Mouse (Mus musculus) heart, embryonic 12.5 days (tissue): ENCODE results near the gene Ppp1r16b. TPM values are rescaled to one million over a fixed set of nuclear protein-coding genes. Genes with fewer than 3 reads are reported as not detected.

Source experiments
- ATAC-seq: fragments of 200-750 bp; cut with Nextera tagmentation; 2 replicates; pipeline ENCODE4 v1.8.0; 2017; ENCODE audit warnings: moderate TSS enrichment, moderate library complexity; ENCODE audit not compliant: insufficient number of reproducible peaks, low FRiP score
- H3K27ac ChIP-seq: fragments of 300-500 bp; sonication (generic); 2 replicates; pipeline ENCODE4 v1.5.1; 2016; ENCODE audit warnings: mild to moderate bottlenecking, moderate library complexity; ENCODE audit not compliant: poor library complexity, severe bottlenecking
- H3K27me3 ChIP-seq: fragments of 300-500 bp; sonication (generic); replicated peaks from 2 replicates; pipeline ENCODE4 v1.6.1; 2016; ENCODE audit warnings: mild to moderate bottlenecking, moderate library complexity
- H3K36me3 ChIP-seq: fragments of 300-500 bp; sonication (generic); 2 replicates; pipeline ENCODE4 v1.6.1; 2016; ENCODE audit warnings: mild to moderate bottlenecking, moderate library complexity
- H3K4me1 ChIP-seq: fragments of 300-500 bp; sonication (generic); replicated peaks from 2 replicates; pipeline ENCODE4 v1.6.1; 2016; ENCODE audit warnings: mild to moderate bottlenecking
- H3K4me2 ChIP-seq: fragments of 300-500 bp; sonication (generic); 2 replicates; pipeline ENCODE4 v1.6.1; 2016; ENCODE audit warnings: mild to moderate bottlenecking, moderate library complexity
- H3K4me3 ChIP-seq: fragments of 300-500 bp; sonication (generic); 2 replicates; pipeline ENCODE4 v1.5.1; 2016; ENCODE audit warnings: mild to moderate bottlenecking
- H3K9ac ChIP-seq: fragments of 300-500 bp; sonication (generic); 2 replicates; pipeline ENCODE4 v1.6.1; 2016; ENCODE audit warnings: mild to moderate bottlenecking, moderate library complexity
- H3K9me3 ChIP-seq: fragments of 300-500 bp; sonication (generic); replicated peaks from 2 replicates; pipeline ENCODE4 v1.6.1; 2016; ENCODE audit warnings: mild to moderate bottlenecking, moderate library complexity
- WGBS: fragments of 180-500 bp; shearing (Covaris S2); methylation state at CpG from one replicate; pipeline ENCODE4 v1.1.7; 2016; 5-methylcytosine and 5-hydroxymethylcytosine counted together
- polyA plus RNA-seq: library from polyadenylated mRNA; unstranded; fragments of >200 nt; fragmentation: Nextera tagmentation; extraction: Ambion mirVana; gene quantifications from 2 replicates; pipeline ENCODE4 v1.2.1, GENCODE M21; 2016

The Ppp1r16b gene
- polyA plus RNA-seq, 1 experiment from 2014 or later = 4.0 TPM

GRCm38 (mm10) chr2:158643791-158644190, 21.4 kb upstream of the Ppp1r16b start:
- 87% methylated on average over 3 of the region's 3 CpGs for whole genome bisulfite sequencing

DNA sequence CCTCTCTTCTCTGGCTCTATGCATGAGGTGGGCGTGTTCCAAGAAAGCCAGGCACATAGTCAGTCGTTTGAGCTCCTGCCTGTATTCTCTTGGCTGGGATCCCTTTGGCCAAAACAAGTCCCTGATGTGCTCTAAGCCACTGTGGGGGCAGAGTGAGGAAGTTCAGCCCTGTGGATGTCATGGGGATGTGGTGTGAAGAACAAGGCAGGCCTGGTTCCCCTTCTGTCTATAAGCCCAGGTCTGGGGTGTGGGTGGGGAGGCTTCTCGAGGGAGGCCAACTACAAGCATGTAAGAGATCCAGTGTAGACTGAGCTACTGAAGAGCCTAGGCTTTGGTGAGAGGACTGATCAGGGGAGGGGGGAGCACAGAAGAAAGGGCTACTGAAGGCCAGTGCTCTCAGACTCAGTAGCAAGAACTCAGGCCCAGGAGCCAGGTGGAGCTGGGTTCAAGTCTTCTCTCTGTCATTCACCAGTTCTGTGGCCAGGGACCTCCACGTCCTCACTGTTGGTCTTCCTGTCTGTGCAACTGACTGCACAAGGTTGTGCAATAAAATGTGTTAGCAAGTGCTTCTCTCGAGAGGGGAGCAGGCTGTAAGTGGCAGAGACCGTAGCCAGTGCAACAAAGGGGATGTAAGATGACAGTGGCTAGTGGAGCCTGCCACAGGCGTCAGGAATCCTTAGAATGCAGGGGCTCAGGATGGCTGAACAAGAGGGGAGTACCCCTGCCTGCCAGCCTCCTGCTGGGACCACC, 13.9 kb upstream of the Ppp1r16b start:
- WGBS = 52% methylated on average over 7 of the region's 7 CpGs
- no peaks in the 10 kb centered on the region for H3K27me3 ChIP-seq
- no peak overlapping the region for H3K4me3 ChIP-seq
- no peaks in the 10 kb centered on the region for H3K36me3 ChIP-seq
- H3K9me3 ChIP-seq = no peaks in the 10 kb centered on the region
- H3K4me2 ChIP-seq = no peak overlapping the region
- peaks cover 12% of the 10 kb centered on the region for H3K4me1 ChIP-seq
- no peak overlapping the region for H3K9ac ChIP-seq
- no peak for ATAC-seq
- no peak overlapping the region for H3K27ac ChIP-seq

More at GRCm38 (mm10) chr2:158643791-158644190, 21.4 kb upstream of the Ppp1r16b start:
- Histone ChIP-seq H3K36me3 (peaks cover 23% of the 10 kb centered on the region), H3K4me3 (no peak overlapping the region), H3K27ac (no peak overlapping the region), H3K4me2 (no peak overlapping the region), H3K27me3 (no peaks in the 10 kb centered on the region), H3K9ac (no peak overlapping the region), H3K4me1 (no peaks in the 10 kb centered on the region), H3K9me3 (peaks cover 3% of the 10 kb centered on the region; the same call in 1 of the 2 replicates)
- ATAC-seq = no peak

DNA sequence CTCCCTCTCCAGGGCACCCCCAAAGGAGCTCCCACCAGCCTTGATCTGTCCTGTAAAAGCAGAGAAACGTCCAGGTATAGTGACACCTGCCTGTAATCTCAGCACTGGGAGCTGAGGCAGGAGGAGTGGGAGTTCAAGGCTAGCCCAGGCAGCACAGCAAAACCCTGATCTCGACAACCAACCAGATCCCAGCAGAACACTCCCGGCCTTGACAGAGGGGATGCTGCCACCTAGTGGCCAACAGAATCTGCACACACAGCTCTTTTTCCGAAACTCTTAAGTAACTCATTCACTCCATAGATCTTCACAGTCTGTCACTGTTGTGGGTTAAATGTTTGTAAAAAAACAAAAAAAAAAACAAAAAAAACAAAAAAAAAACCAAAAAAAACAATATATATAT, 12.2 kb upstream of the Ppp1r16b start:
- H3K9me3 ChIP-seq = no peaks in the 10 kb centered on the region; the same call in 1 of the 2 replicates
- no peak overlapping the region for H3K27ac ChIP-seq
- H3K9ac ChIP-seq = no peak overlapping the region
- 8% methylated on average over 4 of the region's 4 CpGs for WGBS
- H3K27me3 ChIP-seq = no peaks in the 10 kb centered on the region
- 0 out of 2 replicates have a peak, but pooled peaks have one; percentile 17 for ATAC-seq
- peaks cover 12% of the 10 kb centered on the region for H3K4me1 ChIP-seq
- no peaks in the 10 kb centered on the region for H3K36me3 ChIP-seq
- no peak overlapping the region for H3K4me2 ChIP-seq
- no peak overlapping the region for H3K4me3 ChIP-seq

DNA sequence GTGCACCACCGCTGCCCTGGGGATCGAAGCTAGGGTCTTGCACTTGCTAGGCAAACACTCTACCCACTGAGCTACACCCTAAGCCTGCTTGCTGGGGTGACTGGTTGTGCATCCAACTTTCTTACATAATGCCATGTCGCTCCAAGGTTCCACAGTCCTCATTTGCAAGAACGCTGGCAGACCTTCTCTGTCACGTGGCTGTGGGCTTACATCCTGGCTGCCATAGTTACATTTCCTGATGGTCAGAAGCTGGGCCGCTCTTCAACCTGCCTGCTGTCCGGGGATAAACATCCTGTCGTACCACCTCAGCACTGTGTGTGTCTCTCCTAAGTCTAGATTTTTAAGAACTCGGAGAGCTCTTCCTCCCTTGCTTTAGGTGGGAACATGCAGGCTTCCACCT, 10.5 kb upstream of the Ppp1r16b start:
- no peaks in the 10 kb centered on the region for H3K27me3 ChIP-seq
- no peak for ATAC-seq
- 67% methylated on average over 9 of the region's 9 CpGs for WGBS
- H3K4me1 ChIP-seq = peaks cover 18% of the 10 kb centered on the region
- no peak overlapping the region for H3K9ac ChIP-seq
- H3K4me2 ChIP-seq = no peak overlapping the region
- H3K4me3 ChIP-seq = no peak overlapping the region
- no peak overlapping the region for H3K27ac ChIP-seq
- H3K9me3 ChIP-seq = no peaks in the 10 kb centered on the region; the same call in 1 of the 2 replicates
- H3K36me3 ChIP-seq = no peaks in the 10 kb centered on the region

- no peak overlapping the region for H3K9ac ChIP-seq
- no peak overlapping the region for H3K4me2 ChIP-seq
- H3K27ac ChIP-seq = no peak overlapping the region
- no peaks in the 10 kb centered on the region for H3K27me3 ChIP-seq
- ATAC-seq = no peak
- no peaks in the 10 kb centered on the region for H3K36me3 ChIP-seq
- WGBS = 72% methylated on average over 4 of the region's 4 CpGs
- peaks cover 18% of the 10 kb centered on the region for H3K4me1 ChIP-seq
- H3K9me3 ChIP-seq = no peaks in the 10 kb centered on the region; the same call in 1 of the 2 replicates
- no peak overlapping the region for H3K4me3 ChIP-seq
Observed at GRCm38 (mm10) chr2:158655806-158656205, 9.4 kb upstream of the Ppp1r16b start.

- Histone ChIP-seq H3K9ac (no peak overlapping the region), H3K27me3 (no peaks in the 10 kb centered on the region), H3K4me1 (peaks cover 6% of the 10 kb centered on the region), H3K27ac (no peak overlapping the region), H3K4me2 (no peak overlapping the region), H3K36me3 (no peaks in the 10 kb centered on the region), H3K4me3 (no peak overlapping the region), H3K9me3 (no peaks in the 10 kb centered on the region; the same call in 1 of the 2 replicates)
- ATAC-seq = peak; percentile 65
- 39% methylated on average over 6 of the region's 6 CpGs for WGBS
Observed at GRCm38 (mm10) chr2:158658822-158659221, 6.4 kb upstream of the Ppp1r16b start.

DNA sequence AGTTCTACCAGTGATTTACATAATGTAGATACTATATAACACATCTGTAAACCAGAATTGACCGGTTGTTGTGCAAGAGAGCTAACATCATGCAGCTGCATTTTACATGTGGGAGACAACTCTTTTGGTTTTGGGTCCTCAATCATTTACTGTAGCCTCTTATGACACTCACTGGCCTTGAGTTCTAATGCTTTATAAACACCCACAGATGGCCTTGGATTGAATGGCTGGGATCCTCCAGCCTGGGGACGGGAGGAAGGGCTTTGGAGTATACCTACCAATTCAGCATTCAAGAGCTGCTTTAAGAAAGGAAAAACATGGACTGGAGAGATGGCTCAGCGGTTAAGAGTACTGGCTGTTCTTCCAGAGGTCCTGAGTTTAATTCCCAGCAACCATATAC, 5.9 kb upstream of the Ppp1r16b start:
- WGBS = 78% methylated on average over 3 of the region's 3 CpGs
- Histone ChIP-seq H3K9ac (no peak overlapping the region), H3K27ac (no peak overlapping the region), H3K4me3 (no peak overlapping the region), H3K4me2 (no peak overlapping the region), H3K36me3 (no peaks in the 10 kb centered on the region), H3K27me3 (no peaks in the 10 kb centered on the region), H3K9me3 (no peaks in the 10 kb centered on the region; the same call in 1 of the 2 replicates), H3K4me1 (peaks cover 6% of the 10 kb centered on the region)
- no peak for ATAC-seq

DNA sequence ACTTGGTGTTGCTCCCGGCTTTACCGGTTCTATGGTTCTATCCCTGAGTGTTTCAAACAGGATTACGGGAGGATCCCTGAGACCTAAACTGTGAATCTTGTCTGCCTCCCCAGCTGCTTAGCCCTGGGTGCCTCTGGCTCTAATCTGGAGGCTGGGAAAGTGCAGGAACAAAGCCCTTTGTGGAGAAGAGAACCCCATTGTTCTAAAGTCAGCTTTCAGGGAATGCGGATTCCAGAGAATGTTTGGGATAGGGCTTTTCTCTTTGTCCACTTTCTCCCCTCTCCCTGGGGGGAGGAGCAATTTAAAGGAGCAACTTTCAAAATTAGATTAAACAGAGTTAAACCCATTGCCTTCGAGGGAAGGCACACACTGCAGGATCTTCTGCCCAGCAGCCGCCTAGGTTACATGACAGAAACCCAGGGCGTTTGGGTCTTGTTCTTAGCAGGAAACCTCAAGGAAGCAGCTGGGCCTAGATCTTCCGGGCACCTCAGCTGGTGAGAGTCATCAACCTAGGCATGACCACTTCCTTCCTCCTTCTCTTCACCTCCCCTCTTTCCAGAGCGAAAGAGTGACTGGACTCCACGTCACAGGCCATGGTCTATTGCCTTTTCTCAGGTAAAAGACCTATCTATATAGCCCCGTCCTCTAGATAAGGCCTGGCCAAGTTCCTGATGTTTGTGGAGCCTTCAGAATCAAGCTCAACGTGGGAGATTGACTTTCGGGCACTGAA, 1.0 kb downstream of the Ppp1r16b start:
- no peaks in the 10 kb centered on the region for H3K36me3 ChIP-seq
- H3K9ac ChIP-seq = no peak overlapping the region
- H3K4me3 ChIP-seq = no peak overlapping the region
- peaks cover 52% of the 10 kb centered on the region for H3K27me3 ChIP-seq
- H3K4me2 ChIP-seq = peak overlapping the region; percentile 93; the same call in 1 of the 2 replicates
- ATAC-seq = no peak
- no peaks in the 10 kb centered on the region for H3K9me3 ChIP-seq
- peaks cover 45% of the 10 kb centered on the region for H3K4me1 ChIP-seq
- 34% methylated on average over 13 of the region's 13 CpGs for WGBS
- H3K27ac ChIP-seq = no peak overlapping the region; the same call in 1 of the 2 replicates

- Histone ChIP-seq H3K4me1 (peaks cover 45% of the 10 kb centered on the region), H3K4me3 (peak overlapping the region; percentile 72), H3K4me2 (peak overlapping the region; percentile 93), H3K9ac (peak overlapping the region; percentile 72), H3K27ac (no peak overlapping the region), H3K9me3 (0 out of 2 replicates have a peak, but pooled peaks cover 2% of the 10 kb centered on the region), H3K36me3 (no peaks in the 10 kb centered on the region), H3K27me3 (peaks cover 52% of the 10 kb centered on the region)
- peak; percentile 58 for ATAC-seq
- WGBS = under 1% methylated on average over 47 of the region's 47 CpGs
Observed at GRCm38 (mm10) chr2:158667022-158667670, 1.9 kb downstream of the Ppp1r16b start.

GRCm38 (mm10) chr2:158667671-158668432, 2.7 kb downstream of the Ppp1r16b start:
- H3K36me3 ChIP-seq = no peaks in the 10 kb centered on the region
- H3K27ac ChIP-seq = no peak overlapping the region
- H3K4me1 ChIP-seq = peaks cover 50% of the 10 kb centered on the region
- H3K9ac ChIP-seq = peak overlapping the region; percentile 72
- H3K4me2 ChIP-seq = peak overlapping the region; percentile 93
- H3K9me3 ChIP-seq = 0 out of 2 replicates have a peak, but pooled peaks cover 5% of the 10 kb centered on the region
- H3K4me3 ChIP-seq = peak overlapping the region; percentile 72
- under 1% methylated on average over 52 of the region's 54 CpGs for WGBS
- peaks cover 52% of the 10 kb centered on the region for H3K27me3 ChIP-seq
- ATAC-seq = peak; percentile 30
